Mouse (Mus musculus) testis, adult 2 months (tissue): Measurements from ENCODE around the gene Oaf.

ENCODE experiments used
- CTCF ChIP-seq: fragments of 200-500 bp; IDR thresholded peaks from 2 replicates; pipeline ENCODE4 v1.5.1; 2012; ENCODE audit warnings: low read depth, mild to moderate bottlenecking, inconsistent platforms, low read length, moderate library complexity; ENCODE audit not compliant: control insufficient read depth, insufficient read depth, insufficient replicate concordance
- POLR2A ChIP-seq: fragments of 200-500 bp; IDR thresholded peaks from 2 replicates; pipeline ENCODE4 v1.6.1; 2012; ENCODE audit warnings: low read depth, mild to moderate bottlenecking, inconsistent platforms, low read length, moderate library complexity; ENCODE audit not compliant: control insufficient read depth

DNA sequence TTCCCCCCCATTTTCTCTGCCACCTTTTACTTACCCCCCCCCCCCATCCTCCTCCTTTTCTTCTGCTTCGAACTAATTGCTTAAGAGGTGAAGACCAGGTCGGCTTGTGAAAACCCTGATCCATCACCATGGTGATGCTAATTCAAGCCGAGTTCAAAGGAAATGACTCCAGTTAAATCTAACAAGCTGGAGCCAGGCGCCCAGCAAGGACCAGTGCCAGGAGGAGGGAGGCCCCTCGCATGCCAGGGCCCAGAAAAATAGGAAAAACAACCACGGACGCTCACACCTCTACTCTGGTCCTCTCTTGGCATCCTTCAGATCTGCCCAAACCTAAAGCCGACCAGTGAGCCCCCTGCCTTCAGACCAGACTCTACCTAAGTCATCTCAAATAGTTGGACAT lies 29.5 kb upstream of the Oaf start:
- TF ChIP-seq CTCF: no peak
- TF ChIP-seq POLR2A: no peak
